Mouse (Mus musculus) Patski (cell line): ENCODE data around the gene Tns2. TPM values are rescaled to one million over a fixed set of nuclear protein-coding genes. Genes with fewer than 3 reads are reported as not detected.

Experiments
- ATAC-seq: fragments of 100-300 bp; one replicate; pipeline ENCODE4 v1.8.0; 2021
- CTCF ChIA-PET: fragments of 350-600 bp; sonication (Branson Sonifier 250); formaldehyde crosslinking; loops from one replicate; lab custom pipeline; 2022; ENCODE audit warnings: inconsistent platforms; lab: Charles Lee
- POLR2A ChIA-PET: fragments of 350-600 bp; sonication (Branson Sonifier 250); formaldehyde crosslinking; loops from one replicate; lab custom pipeline; 2022; ENCODE audit warnings: antibody characterized with exemption, inconsistent platforms; lab: Charles Lee
- DNase-seq: peaks from one replicate; pipeline ENCODE4 v3.0.0-alpha.2; 2011; ENCODE audit warnings: low read depth, low spot score
- H3K27me3 ChIP-seq: fragments of 371-371 bp; one replicate; pipeline ENCODE4 v1.5.1; 2021
- CTCF ChIP-seq: fragments of 100-300 bp; IDR thresholded peaks from one replicate; pipeline ENCODE4 v1.5.1; 2021
- in situ Hi-C: fragments of 300-500 bp; cut with MboI; formaldehyde crosslinking; loops from 3 replicates; pipeline ENCODE4 v1.11.1; 2018; ENCODE audit warnings: low pct_unique_long_range_greater_than_20kb, mixed read lengths
- polyA plus RNA-seq: library from polyadenylated mRNA; unstranded; gene quantifications from one replicate; pipeline ENCODE4 v1.2.3, GENCODE M21; 2021

Gene Tns2
- polyA plus RNA-seq, 1 experiment from 2014 or later = 53.6 TPM

- in situ Hi-C loops = loop anchor here (5.0 kb wide), 1 partner anchor 108 kb away; no protein-coding TSS in a partner anchor
- ChIA-PET CTCF (interaction anchor here (1.8 kb wide), 1 partner anchor 33 kb away, joined by 6 read pairs; no protein-coding TSS in a partner anchor), POLR2A (interaction anchor here (0.5 to 2.0 kb wide), 3 partner anchors 12 to 297 kb away, joined by 3 to 16 read pairs (median 3); no protein-coding TSS in a partner anchor)
- TF ChIP-seq CTCF = no peak
- DNase-seq (no peak), ATAC-seq (no peak)
- no peaks in the 10 kb centered on the region for H3K27me3 ChIP-seq
These were observed 14.5 kb downstream of the Tns2 start for GRCm38 (mm10) chr15:102114651-102115260.

GRCm38 (mm10) chr15:102115731-102116231, 15.6 kb downstream of the Tns2 start:
- POLR2A ChIA-PET = interaction anchor here (1.0 to 2.0 kb wide), 3 partner anchors 9 to 12 kb away, joined by 3 to 16 read pairs (median 6); no protein-coding TSS in a partner anchor
- no peak for ATAC-seq

GRCm38 (mm10) chr15:102116753-102117415, 16.7 kb downstream of the Tns2 start:
- CTCF ChIA-PET = interaction anchor here (0.9 to 1.5 kb wide), 4 partner anchors 9 to 31 kb away, joined by 3 to 6 read pairs (median 3); partner anchors contain the start of gene Spryd3
- TF ChIP-seq CTCF = no peak
- in situ Hi-C loops = loop anchor here (5.0 kb wide), 1 partner anchor 105 kb away; no protein-coding TSS in a partner anchor
- DNase-seq (no peak), ATAC-seq (no peak)
- no peaks in the 10 kb centered on the region for H3K27me3 ChIP-seq
- POLR2A ChIA-PET = interaction anchor here (0.7 to 2.0 kb wide), 4 partner anchors 10 to 105 kb away, joined by 3 to 16 read pairs (median 4); no protein-coding TSS in a partner anchor

More at GRCm38 (mm10) chr15:102115731-102116231, 15.6 kb downstream of the Tns2 start:
- CTCF ChIA-PET = interaction anchor here (1.2 to 1.8 kb wide), 2 partner anchors 32 to 109 kb away, joined by 3 to 6 read pairs; no protein-coding TSS in a partner anchor
- no peak for DNase-seq
- H3K27me3 ChIP-seq = no peaks in the 10 kb centered on the region
- in situ Hi-C loops = loop anchor here (5.0 kb wide), 1 partner anchor 107 kb away; no protein-coding TSS in a partner anchor
- no peak for TF ChIP-seq CTCF

- no peaks in the 10 kb centered on the region for H3K27me3 ChIP-seq
- TF ChIP-seq CTCF = no peak
- in situ Hi-C loops = loop anchor here (5.0 kb wide), 1 partner anchor 105 kb away; no protein-coding TSS in a partner anchor
- ATAC-seq = no peak
- POLR2A ChIA-PET = interaction anchor here (0.7 kb wide), 1 partner anchor 104 kb away, joined by 3 read pairs; no protein-coding TSS in a partner anchor
- no peak for DNase-seq
- CTCF ChIA-PET = interaction anchor here (0.9 to 1.5 kb wide), 6 partner anchors 8 to 33 kb away, joined by 3 to 6 read pairs (median 3); partner anchors contain the start of genes Soat2, Spryd3 and Tns2
These were observed 17.5 kb downstream of the Tns2 start for GRCm38 (mm10) chr15:102117461-102118443.

- CTCF ChIA-PET = interaction anchor here (0.9 to 1.5 kb wide), 4 partner anchors 12 to 32 kb away, joined by 3 to 4 read pairs (median 3); partner anchors contain the start of genes Soat2, Spryd3 and Tns2
These were observed 18.4 kb downstream of the Tns2 start for GRCm38 (mm10) chr15:102118591-102118990.

GRCm38 (mm10) chr15:102119121-102119830, 19.1 kb downstream of the Tns2 start:
- H3K27me3 ChIP-seq = no peaks in the 10 kb centered on the region
- in situ Hi-C loops = loop anchor here (5.0 kb wide), 1 partner anchor 103 kb away; no protein-coding TSS in a partner anchor
- ATAC-seq = no peak
- TF ChIP-seq CTCF = no peak
- POLR2A ChIA-PET = no interaction called here
- CTCF ChIA-PET = interaction anchor here (0.8 to 1.5 kb wide), 3 partner anchors 10 to 27 kb away, joined by 3 to 4 read pairs (median 3); no protein-coding TSS in a partner anchor
- no peak for DNase-seq

More at GRCm38 (mm10) chr15:102118591-102118990, 18.4 kb downstream of the Tns2 start:
- ATAC-seq (no peak), DNase-seq (no peak)
- TF ChIP-seq CTCF = no peak
- POLR2A ChIA-PET = no interaction called here
- in situ Hi-C loops = loop anchor here (5.0 kb wide), 1 partner anchor 104 kb away; no protein-coding TSS in a partner anchor
- no peaks in the 10 kb centered on the region for H3K27me3 ChIP-seq

GRCm38 (mm10) chr15:102119831-102120170, 19.6 kb downstream of the Tns2 start:
- DNase-seq (no peak), ATAC-seq (no peak)
- CTCF ChIA-PET = interaction anchor here (0.8 to 1.5 kb wide), 3 partner anchors 11 to 26 kb away, joined by 3 to 4 read pairs (median 3); no protein-coding TSS in a partner anchor
- in situ Hi-C loops = loop anchor here (5.0 kb wide), 1 partner anchor 102 kb away; no protein-coding TSS in a partner anchor
- no peak for TF ChIP-seq CTCF
- no peaks in the 10 kb centered on the region for H3K27me3 ChIP-seq
- POLR2A ChIA-PET = no interaction called here

- in situ Hi-C loops = no loop called here
- ChIA-PET CTCF (interaction anchor here (0.5 to 2.0 kb wide), 3 partner anchors 11 to 104 kb away, joined by 3 to 6 read pairs (median 5); partner anchors contain the start of gene Soat2), POLR2A (no interaction called here)
- DNase-seq = no peak
- H3K27me3 ChIP-seq = no peaks in the 10 kb centered on the region
- TF ChIP-seq CTCF = no peak
- ATAC-seq = no peak
These were observed 20.3 kb downstream of the Tns2 start for GRCm38 (mm10) chr15:102120530-102120929.
